Mouse (Mus musculus) layer of hippocampus, adult 8-10 months (tissue): Measurements from ENCODE around the gene Gm3618. TPM values are rescaled to one million over a fixed set of nuclear protein-coding genes. Genes with fewer than 3 reads are reported as not detected.
"Not testable (repeated sequence)": the region's sequence is repeated elsewhere in the genome, so short reads cannot be mapped to it uniquely, and the experiment has no call there.

Experiments
- DNase-seq, 2 experiments: peaks; one replicate each; pipeline ENCODE4 v3.0.0; 2022; ENCODE audit warnings: low spot score in 2 of 2
- total RNA-seq, 4 experiments: library from RNA; stranded (reverse); gene quantifications; 2 replicates each; pipeline ENCODE4 v1.2.4; 2022

Gm3618 gene
- not detected for total RNA-seq

DNA sequence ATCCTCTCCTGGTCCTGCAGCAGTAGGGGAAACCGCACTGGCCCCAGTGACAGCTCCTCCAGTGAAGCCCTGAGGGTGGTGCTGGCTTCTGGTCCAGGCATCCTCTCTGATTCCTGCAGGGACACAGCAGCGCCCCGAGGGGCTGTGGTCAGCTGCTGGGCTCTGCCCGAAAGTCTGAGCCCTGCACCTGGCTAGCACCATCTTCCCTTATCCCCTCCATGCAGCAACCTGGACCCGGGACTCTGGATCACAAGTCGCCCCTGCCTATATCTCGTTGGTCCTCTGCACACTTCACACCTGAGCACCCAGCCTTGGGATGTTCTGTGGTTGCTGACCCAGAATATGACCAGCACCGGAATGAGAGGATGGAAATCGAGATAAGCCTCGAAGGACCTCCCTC is at the start of gene Gm3618:
Gene Gm3618 (minus strand): TSS at position 101 of the 400 bp plus-strand sequence.
- DNase-seq, result not testable (repeated sequence)

DNA sequence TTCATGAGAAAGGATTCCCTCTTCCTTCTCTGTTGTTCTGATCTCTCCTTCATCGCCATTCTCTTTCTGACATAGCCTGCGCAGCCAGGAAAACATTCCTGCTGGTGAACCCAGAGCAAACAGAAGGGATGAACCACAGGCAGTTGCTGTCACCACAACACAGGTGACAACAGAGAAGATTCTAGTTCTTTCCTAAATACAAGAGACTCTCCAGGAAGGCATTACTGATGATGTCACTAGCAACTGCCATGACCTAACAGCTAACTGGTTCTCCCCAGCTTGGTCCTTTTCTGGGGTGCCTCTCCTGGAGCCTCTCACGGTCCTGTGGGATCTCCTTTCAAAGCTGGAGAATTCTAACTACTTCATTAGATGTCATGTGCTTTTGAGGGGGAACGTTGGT is 46.7 kb upstream of the Gm3618 start, which contains the start of gene Gm16440:
Gene Gm16440 (minus strand): TSS at position 101 of the 400 bp plus-strand sequence.
- not testable (repeated sequence) for DNase-seq

DNA sequence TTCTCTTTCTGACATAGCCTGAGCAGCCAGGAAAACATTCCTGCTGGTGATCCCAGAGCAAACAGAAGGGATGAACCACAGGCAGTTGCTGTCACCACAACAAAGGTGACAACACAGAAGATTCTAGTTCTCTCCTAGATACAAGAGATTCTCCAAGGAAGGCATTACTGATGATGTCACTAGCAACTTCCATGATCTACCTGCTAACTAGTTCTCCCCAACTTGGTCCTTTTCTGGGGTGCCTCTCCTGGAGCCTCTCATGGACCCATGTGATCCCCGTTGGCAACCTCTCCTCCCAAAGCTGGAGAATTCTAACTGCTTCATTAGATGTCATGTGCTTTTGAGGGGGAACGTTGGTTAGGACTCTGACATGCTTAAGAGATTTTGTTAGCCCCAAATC is 38.7 kb downstream of the Gm3618 start, which contains the start of gene Gm21103:
Gene Gm21103 (minus strand): TSS at position 101 of the 400 bp plus-strand sequence.
- DNase-seq, result not testable (repeated sequence)

DNA sequence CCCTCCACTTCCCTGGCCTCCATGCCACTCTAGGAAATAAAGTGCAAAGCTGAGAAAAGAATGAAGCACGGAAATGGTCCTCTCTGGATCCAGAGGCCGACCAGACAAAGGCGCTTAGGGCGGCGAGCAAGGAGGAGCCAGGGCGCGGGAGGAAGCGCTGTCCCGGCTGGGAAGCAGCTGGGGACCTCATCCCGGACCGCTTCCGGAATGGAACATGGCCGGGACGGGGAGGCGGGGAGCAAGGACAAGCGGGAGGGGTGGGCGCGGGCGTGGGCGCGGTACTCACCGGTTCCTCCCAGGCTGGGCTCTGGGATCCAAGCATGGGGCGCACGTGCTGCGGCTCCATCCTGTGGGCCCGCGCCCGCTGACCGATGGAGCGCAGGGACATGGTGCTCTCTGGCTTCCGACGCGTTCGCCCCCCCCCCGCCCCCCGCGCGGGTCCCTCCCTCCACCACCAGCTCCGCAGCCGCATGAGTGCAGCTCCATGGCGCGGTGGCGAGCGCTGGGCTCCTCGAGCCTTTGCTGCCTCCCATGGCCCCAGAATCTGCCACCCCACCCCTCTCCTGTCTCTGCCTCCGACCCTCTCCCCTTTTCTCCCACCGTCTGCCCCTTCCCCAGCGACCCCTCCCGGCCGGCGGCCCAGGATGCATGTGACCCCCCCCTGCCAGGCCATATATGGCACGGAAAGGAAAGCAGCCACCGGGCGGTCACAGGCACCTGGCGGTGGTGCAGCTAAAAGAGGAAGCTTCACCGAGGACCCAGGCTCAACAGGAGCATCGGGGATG is 56.4 kb downstream of the Gm3618 start, which contains the start of gene Gm3411:
Gene Gm3411 (minus strand): TSS at position 320 of the 785 bp plus-strand sequence.
- peak; percentile 16 to 17 for DNase-seq

Other genes starting within 250 kb of the Gm3618 start
- gene Gm8206, start 249.7 kb downstream of the Gm3618 start, total RNA-seq, result 1 to 10 TPM in 1 of 4 experiments, under 1 TPM in 1, not detected in 2; 0.49 to 1.3 TPM
- gene Gm3468, start 235.0 kb downstream of the Gm3618 start, total RNA-seq, result 1 to 10 TPM in 3 of 4 experiments, under 1 TPM in 1; 0.69 to 2.4 (median 1.7) TPM
- gene Gm3476, start 217.9 kb downstream of the Gm3618 start, total RNA-seq, result not detected
- gene Gm21560, start 124.4 kb downstream of the Gm3618 start, total RNA-seq, result 1 to 10 TPM; 1.2 to 2.4 (median 1.7) TPM
- 1 to 10 TPM; 2.3 to 4.5 (median 3.3) TPM for gene Gm3411, start 56.4 kb downstream of the Gm3618 start, total RNA-seq
- gene Gm21103, start 38.8 kb downstream of the Gm3618 start, total RNA-seq, result not detected
- not detected for gene Gm16440, start 46.6 kb upstream of the Gm3618 start, total RNA-seq
- 1 to 10 TPM in 2 of 4 experiments, under 1 TPM in 1, not detected in 1; 0.21 to 1.6 (median 1.2) TPM for gene Gm3591, start 68.8 kb upstream of the Gm3618 start, total RNA-seq
- gene Gm3594, start 100.9 kb upstream of the Gm3618 start, total RNA-seq, result not detected
- not detected for gene Gm8356, start 193.6 kb upstream of the Gm3618 start, total RNA-seq
- 1 to 10 TPM in 2 of 4 experiments, under 1 TPM in 2; 0.21 to 1.9 (median 1.0) TPM for gene Gm3629, start 246.9 kb upstream of the Gm3618 start, total RNA-seq